Mouse (Mus musculus) c-Kit-positive CD71-negative TER-119-negative erythroid progenitor cells, embryonic 14.5 days (primary cell): ENCODE results near the gene Olfr1101.

Experiments used
- DNase-seq: peaks from one replicate; pipeline ENCODE4 v3.0.0-alpha.2; 2013; ENCODE audit warnings: low read depth

The Olfr1101 gene

DNA sequence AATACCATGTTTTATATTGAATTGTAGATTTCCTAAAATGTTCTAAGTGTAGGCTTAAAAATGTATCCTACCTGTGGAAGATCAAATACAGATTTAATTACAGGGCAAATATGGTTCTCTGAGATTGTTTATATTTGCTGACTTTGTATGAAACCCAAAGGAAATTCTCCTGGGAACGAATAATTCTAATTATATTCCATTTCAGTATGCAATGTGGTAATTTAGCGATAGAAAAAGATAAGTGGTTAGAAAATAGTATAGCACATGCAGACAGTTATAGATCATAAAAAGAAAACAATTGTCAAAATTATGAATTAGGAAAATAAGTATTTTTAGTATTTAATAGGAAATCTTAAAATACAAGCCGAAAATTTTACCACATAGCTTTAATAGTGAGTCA, at the start of gene Olfr1101:
Gene Olfr1101 (minus strand): TSS at position 101 of the 400 bp plus-strand sequence.
- DNase-seq: no peak

DNA sequence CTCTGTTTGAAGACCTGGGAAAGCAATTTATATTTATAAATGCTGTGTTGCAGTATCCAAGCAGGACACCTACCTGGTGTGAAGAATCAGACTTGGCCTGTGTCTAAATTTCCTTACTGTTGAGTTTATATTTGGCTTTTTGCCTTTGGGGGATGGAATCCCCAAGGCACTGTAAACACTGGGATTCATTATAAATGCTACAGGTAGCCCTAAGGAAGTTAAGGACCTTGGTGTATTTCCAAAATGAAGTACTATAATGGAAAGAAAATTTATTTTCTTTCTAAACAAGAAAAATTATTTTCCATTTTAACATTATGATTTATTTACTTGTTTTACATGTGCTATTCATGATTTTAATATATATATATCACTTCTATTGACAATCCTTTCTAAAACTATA, 45.4 kb upstream of the Olfr1101 start, which contains the start of gene Olfr1105:
Gene Olfr1105 (minus strand): TSS at position 101 of the 400 bp plus-strand sequence.
- no peak for DNase-seq

DNA sequence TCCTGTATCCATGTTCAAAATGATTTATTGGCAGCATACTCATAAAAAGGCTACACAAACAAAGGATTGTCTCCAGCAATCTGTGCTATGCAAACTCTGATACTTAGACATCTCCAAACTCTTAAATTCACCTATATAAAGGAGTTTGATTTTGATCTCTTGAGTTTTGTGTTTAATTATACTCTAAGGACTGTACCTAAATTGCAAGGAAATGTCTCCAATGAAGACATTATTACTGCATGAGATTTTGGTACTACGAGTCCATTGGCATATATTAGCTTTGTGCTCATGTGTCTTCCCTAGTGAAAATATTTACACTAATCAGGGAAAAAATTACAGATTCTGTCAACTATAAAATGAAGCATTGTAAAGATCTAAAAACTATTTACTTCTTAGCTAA, 36.0 kb upstream of the Olfr1101 start, which contains the start of gene Olfr1104:
Gene Olfr1104 (minus strand): TSS at position 101 of the 400 bp plus-strand sequence.
- DNase-seq: no peak

DNA sequence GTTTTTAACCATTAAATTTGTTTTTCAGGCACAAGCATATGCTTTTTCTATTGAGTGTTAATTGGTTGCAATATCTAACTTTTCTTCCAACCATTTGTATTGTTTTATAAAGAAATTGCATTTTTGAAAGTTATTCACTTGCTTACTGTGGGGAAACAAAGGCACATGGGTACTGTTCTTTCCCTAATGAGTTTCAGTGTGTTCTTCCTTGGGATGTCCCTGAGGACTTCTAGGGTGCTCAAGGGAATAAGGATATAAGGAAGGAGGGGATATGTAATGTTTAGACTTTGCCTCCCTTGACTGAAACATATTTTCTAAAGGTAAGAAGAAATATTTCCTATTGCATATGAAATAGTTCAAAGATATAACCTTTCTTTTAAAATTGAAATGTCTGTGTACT, 7.1 kb upstream of the Olfr1101 start, which contains the start of gene Olfr1102:
Gene Olfr1102 (plus strand): TSS at position 301 of the 400 bp plus-strand sequence.
- no peak for DNase-seq

- no peak for DNase-seq
Observed at GRCm38 (mm10) chr2:86979854-86980253, 11.2 kb downstream of the Olfr1101 start, which contains the start of gene Olfr1100. Olfr1100 (minus strand) TSS chr2:86979954.

DNA sequence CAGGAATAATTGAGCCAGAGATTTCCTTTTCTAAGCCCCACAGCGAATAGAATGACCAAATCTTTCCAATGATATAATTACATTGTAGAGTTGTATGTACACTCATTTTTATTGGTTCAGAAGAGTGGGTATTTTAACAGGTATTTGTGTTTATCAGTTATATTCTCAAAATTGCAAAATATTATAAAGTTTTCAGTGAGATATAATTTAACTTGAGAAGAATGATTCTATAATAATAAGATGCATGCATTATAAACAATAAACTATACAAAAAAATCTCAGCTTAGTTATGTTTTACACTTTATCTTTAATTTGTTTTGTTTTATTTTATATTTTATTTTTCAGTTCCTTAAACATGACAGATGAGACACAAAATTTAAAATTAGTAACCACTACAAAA, 30.4 kb downstream of the Olfr1101 start, which contains the start of gene Olfr1099:
Gene Olfr1099 (minus strand): TSS at position 101 of the 400 bp plus-strand sequence.
- DNase-seq: no peak
